Mouse (Mus musculus) lung, embryonic 15.5 days (tissue): ENCODE measurements at regions not wholly inside any gene's neighbourhood (a gene's known extent, or its start where the extent isn't known, plus 50 kb on each side); places are given as distances from the start of the nearest gene placed in this dataset.

Source experiments
- ATAC-seq: fragments of 200-750 bp; cut with Nextera tagmentation; 2 replicates; pipeline ENCODE4 v1.8.0; 2017; ENCODE audit warnings: moderate number of reproducible peaks, borderline replicate concordance; ENCODE audit not compliant: low FRiP score, low TSS enrichment; ENCODE audit errors: extremely low read depth
- H3K27ac ChIP-seq: fragments of 300-500 bp; sonication (generic); 2 replicates; pipeline ENCODE4 v1.5.1; 2015; ENCODE audit warnings: moderate library complexity, mild to moderate bottlenecking, inconsistent platforms
- H3K27me3 ChIP-seq: fragments of 300-500 bp; sonication (generic); 2 replicates; pipeline ENCODE4 v1.6.1; 2015; ENCODE audit warnings: inconsistent platforms
- H3K36me3 ChIP-seq: fragments of 300-500 bp; sonication (generic); 2 replicates; pipeline ENCODE4 v1.6.1; 2015; ENCODE audit warnings: inconsistent platforms
- H3K4me1 ChIP-seq: fragments of 300-500 bp; sonication (generic); 2 replicates; pipeline ENCODE4 v1.6.1; 2015; ENCODE audit warnings: inconsistent platforms
- H3K4me2 ChIP-seq: fragments of 300-500 bp; sonication (generic); 2 replicates; pipeline ENCODE4 v1.6.1; 2015; ENCODE audit warnings: inconsistent platforms, mild to moderate bottlenecking, moderate library complexity
- H3K4me3 ChIP-seq: fragments of 300-500 bp; sonication (generic); 2 replicates; pipeline ENCODE4 v1.5.1; 2015; ENCODE audit warnings: mild to moderate bottlenecking, inconsistent platforms
- H3K9ac ChIP-seq: fragments of 300-500 bp; sonication (generic); 2 replicates; pipeline ENCODE4 v1.6.1; 2015; ENCODE audit warnings: inconsistent platforms
- H3K9me3 ChIP-seq: fragments of 300-500 bp; sonication (generic); 2 replicates; pipeline ENCODE4 v1.6.1; 2016; ENCODE audit warnings: inconsistent platforms
- WGBS: fragments of 180-500 bp; shearing (Covaris S2); methylation state at CpG from one replicate; pipeline ENCODE4 v1.1.7; 2015; 5-methylcytosine and 5-hydroxymethylcytosine counted together

DNA sequence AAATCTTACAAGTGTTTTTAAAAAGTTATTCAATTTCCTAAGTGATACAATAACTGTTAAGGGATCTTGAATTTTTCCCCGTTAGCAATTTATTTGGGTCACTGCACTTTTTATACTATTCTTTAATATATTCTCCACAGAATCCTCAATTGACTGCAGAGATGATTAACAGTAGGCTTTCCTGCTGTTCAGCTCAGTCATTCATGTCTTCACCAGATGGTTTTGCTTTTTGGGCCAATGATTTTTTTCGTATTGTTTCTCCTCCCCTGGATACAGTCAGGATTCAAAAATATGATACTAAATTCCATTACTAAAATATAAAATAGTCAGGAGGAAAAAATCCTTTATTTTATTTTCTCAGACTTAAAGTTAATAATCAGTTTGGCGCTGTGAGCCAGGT, 201.9 kb downstream of the 1700017N19Rik start:
- 81% methylated on average over 3 of the region's 3 CpGs for WGBS
- no peak for ATAC-seq
- H3K4me1 ChIP-seq, result no peaks in the 10 kb centered on the region
- H3K9me3 ChIP-seq, result no peaks in the 10 kb centered on the region
- no peak overlapping the region for H3K9ac ChIP-seq
- no peaks in the 10 kb centered on the region for H3K36me3 ChIP-seq
- no peak overlapping the region for H3K27ac ChIP-seq
- no peaks in the 10 kb centered on the region for H3K27me3 ChIP-seq
- no peak overlapping the region for H3K4me2 ChIP-seq
- no peak overlapping the region for H3K4me3 ChIP-seq

DNA sequence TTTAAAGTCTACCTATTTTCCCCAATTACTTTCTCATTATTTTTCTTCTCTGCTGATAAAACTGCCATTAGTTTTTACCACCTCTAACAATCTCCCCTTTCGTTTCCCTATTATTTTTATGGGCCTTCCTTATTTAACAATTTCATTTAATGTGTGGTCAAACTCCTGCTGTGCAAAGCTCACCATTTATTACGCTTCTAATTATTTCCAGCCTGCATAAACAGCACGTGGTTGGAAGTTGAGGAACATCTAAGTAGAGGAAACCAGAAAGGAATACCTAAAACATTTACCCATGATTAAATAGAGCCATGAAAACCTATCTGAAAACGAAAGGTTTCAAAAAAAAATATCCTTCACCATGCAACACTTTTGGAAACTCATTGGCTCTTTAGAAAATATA, 202.3 kb downstream of the 1700017N19Rik start:
- Histone ChIP-seq H3K4me1 (no peaks in the 10 kb centered on the region), H3K9me3 (no peaks in the 10 kb centered on the region), H3K36me3 (no peaks in the 10 kb centered on the region), H3K27ac (no peak overlapping the region), H3K27me3 (no peaks in the 10 kb centered on the region), H3K4me3 (no peak overlapping the region), H3K4me2 (no peak overlapping the region), H3K9ac (no peak overlapping the region)
- 64% methylated on average over 4 of the region's 4 CpGs for WGBS
- ATAC-seq, result no peak

DNA sequence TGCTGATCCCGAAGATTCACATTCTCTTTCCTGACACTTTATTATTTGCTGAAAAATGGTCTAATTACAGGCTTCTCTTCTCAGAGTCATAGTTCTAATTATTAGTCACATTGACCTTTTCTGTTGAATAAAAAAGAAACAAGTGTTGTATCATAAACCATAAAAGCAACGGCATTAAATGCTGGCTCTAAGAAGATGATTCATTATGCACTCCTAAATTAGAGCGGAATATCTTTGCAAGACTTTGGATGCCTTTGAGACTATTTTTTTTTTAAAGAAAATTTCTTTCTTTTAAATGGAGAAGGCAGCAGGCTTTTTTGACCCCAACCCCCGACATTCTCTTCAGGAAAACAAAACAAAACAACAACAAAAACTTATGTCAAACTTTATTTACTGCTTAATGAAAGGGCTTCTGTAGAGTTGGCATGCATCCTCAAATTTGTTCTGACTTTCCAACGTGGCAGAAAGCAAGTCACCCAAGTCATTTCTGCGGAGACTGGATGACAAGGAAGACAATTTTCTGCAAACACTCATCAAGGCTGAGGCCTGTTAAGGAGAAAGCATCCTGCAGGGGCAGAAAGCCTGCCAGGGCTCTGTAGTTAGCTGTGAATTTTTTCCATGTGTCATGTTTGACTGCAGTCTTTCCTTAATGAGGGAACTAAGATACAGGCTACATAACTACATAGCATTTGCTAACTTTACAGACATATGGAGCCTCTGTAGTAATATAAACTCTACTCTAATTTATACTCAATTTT, 205.1 kb downstream of the 1700017N19Rik start:
- H3K4me3 ChIP-seq, result no peak overlapping the region
- H3K27ac ChIP-seq, result no peak overlapping the region
- H3K9me3 ChIP-seq, result no peaks in the 10 kb centered on the region
- 60% methylated on average over 6 of the region's 6 CpGs for WGBS
- H3K27me3 ChIP-seq, result no peaks in the 10 kb centered on the region
- no peak overlapping the region for H3K4me2 ChIP-seq
- H3K4me1 ChIP-seq, result no peaks in the 10 kb centered on the region
- ATAC-seq, result no peak
- H3K9ac ChIP-seq, result no peak overlapping the region
- H3K36me3 ChIP-seq, result no peaks in the 10 kb centered on the region

DNA sequence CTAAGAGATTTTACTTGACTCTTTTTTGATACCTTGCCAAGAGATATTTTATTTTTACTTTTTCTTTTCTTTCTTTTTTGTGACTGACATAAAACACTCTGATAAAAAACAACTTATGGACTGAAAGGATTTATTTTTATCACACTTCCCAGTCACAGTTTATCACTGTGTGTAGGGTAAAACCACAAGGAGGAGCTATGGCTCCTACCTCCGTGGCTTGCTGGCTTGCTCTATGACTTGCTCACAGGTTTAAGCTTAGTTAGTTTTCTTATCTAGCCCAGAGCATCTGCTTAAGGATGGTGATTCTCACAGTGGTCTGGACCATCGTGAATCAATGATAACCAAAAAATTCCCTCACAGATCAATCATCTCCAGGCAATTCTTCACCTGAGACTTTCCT, 221.4 kb downstream of the 1700017N19Rik start:
- 57% methylated on average over 2 of the region's 2 CpGs for WGBS

DNA sequence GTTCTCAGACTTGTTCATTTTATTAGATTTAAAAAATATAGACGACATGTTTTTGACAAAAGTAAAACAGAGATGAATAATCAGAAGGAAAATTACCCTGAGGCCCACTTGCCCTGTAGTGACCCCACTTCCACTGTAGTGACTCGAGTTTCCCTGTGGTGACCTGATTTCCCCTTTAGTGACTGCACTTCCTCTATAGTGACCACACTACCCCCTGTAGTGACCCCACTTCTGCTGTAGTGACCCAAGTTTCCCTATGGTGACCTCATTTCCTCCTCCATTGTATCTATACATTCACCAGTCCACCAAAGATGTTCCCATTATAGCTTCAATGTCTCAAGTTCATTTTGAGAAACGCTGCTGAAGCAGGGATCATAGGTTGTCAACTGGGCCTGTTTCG, 244.5 kb downstream of the 1700017N19Rik start:
- no peak for ATAC-seq
- Histone ChIP-seq H3K36me3 (no peaks in the 10 kb centered on the region), H3K9me3 (no peaks in the 10 kb centered on the region), H3K4me3 (no peak overlapping the region), H3K27me3 (no peaks in the 10 kb centered on the region), H3K4me1 (no peaks in the 10 kb centered on the region), H3K4me2 (no peak overlapping the region), H3K27ac (no peak overlapping the region), H3K9ac (no peak overlapping the region)
- 66% methylated on average over 4 of the region's 4 CpGs for WGBS

More for the DNA sequence above, 221.4 kb downstream of the 1700017N19Rik start:
- Histone ChIP-seq H3K9me3 (no peaks in the 10 kb centered on the region), H3K36me3 (no peaks in the 10 kb centered on the region), H3K4me1 (no peaks in the 10 kb centered on the region), H3K9ac (no peak overlapping the region), H3K4me2 (no peak overlapping the region), H3K4me3 (no peak overlapping the region), H3K27me3 (no peaks in the 10 kb centered on the region), H3K27ac (no peak overlapping the region)
- no peak for ATAC-seq

DNA sequence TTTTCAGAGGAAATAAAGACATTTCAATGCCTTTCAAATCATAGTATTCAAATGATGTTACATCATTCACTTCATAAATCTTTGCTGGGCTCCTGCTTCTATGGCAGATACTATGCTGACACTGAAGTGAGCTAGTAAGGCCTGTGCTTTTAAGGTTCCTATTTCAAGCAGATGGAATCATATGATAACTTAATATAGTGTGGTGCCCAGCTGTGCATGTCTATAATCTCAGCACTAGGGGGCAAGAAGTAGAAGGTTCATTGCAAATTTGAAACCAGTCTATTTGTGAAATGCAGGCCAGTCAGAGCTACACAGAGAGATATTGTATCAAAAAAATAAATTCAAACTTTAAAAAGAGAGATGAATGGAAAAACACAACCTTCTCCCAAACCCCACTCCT, 262.9 kb downstream of the 1700017N19Rik start:
- Histone ChIP-seq H3K9me3 (no peaks in the 10 kb centered on the region), H3K4me1 (no peaks in the 10 kb centered on the region), H3K9ac (no peak overlapping the region), H3K36me3 (no peaks in the 10 kb centered on the region), H3K27ac (no peak overlapping the region), H3K4me3 (no peak overlapping the region), H3K27me3 (no peaks in the 10 kb centered on the region), H3K4me2 (no peak overlapping the region)
- no peak for ATAC-seq

DNA sequence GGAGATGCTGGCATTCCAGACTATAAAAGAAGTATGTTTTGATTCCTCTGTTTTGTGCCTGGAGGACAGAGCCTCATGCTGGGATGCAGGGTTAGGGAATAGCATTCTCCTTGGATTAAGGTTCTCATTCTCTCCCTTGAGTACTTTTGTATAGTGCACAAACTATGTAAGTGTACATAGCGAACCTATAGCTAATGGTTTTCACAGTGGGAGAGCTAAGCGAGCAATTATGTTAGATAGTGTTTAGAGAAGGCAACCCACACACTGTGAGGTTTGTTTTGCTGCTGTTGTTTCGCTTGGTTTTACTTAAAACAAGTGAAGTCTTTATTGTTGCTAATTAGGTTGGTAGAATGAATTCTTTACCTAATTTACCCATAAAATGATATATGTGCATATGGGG, 266.2 kb downstream of the 1700017N19Rik start:
- no peaks in the 10 kb centered on the region for H3K4me1 ChIP-seq
- H3K4me2 ChIP-seq, result no peak overlapping the region
- ATAC-seq, result no peak
- no peak overlapping the region for H3K4me3 ChIP-seq
- no peak overlapping the region for H3K9ac ChIP-seq
- no peak overlapping the region for H3K27ac ChIP-seq
- no peaks in the 10 kb centered on the region for H3K27me3 ChIP-seq
- WGBS, result 72% methylated on average over 3 of the region's 3 CpGs
- H3K9me3 ChIP-seq, result no peaks in the 10 kb centered on the region
- no peaks in the 10 kb centered on the region for H3K36me3 ChIP-seq

DNA sequence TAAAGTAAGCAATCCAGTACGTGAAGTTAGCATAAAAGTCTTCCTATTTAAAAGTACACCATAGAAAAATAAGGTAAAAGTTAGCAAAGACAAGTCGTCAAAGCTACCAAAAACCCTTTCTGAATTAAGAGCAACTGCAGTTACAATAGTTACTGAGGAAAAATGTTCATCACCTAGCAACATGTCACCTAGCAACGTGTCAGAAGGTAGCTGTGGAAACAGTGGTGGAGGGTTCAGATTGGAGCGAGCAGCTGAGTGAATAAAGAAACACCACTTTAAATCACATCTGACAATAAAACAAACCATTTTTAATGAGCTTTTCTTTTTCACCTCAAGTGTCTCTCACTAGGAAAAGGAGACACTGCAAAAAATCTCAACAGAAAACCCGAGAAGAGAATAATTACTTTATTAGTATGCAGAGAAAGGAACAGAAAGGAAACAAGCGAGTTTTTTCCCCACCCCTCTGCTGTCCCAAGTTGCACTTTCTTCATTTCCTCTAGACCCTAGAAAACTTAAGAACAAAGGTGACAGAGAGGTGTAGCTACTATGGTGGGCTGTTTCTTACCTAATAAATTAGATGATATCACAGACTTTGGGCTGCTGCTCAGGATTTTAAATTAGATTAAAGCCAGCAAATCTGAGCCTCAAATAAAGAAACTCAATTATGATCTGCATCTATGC, 275.4 kb downstream of the 1700017N19Rik start:
- 35% methylated on average over 6 of the region's 6 CpGs for WGBS
- no peak for ATAC-seq
- no peaks in the 10 kb centered on the region for H3K36me3 ChIP-seq
- no peak overlapping the region for H3K9ac ChIP-seq
- no peak overlapping the region for H3K4me2 ChIP-seq
- H3K4me1 ChIP-seq, result no peaks in the 10 kb centered on the region
- H3K4me3 ChIP-seq, result no peak overlapping the region
- H3K9me3 ChIP-seq, result no peaks in the 10 kb centered on the region
- H3K27me3 ChIP-seq, result no peaks in the 10 kb centered on the region
- H3K27ac ChIP-seq, result no peak overlapping the region

DNA sequence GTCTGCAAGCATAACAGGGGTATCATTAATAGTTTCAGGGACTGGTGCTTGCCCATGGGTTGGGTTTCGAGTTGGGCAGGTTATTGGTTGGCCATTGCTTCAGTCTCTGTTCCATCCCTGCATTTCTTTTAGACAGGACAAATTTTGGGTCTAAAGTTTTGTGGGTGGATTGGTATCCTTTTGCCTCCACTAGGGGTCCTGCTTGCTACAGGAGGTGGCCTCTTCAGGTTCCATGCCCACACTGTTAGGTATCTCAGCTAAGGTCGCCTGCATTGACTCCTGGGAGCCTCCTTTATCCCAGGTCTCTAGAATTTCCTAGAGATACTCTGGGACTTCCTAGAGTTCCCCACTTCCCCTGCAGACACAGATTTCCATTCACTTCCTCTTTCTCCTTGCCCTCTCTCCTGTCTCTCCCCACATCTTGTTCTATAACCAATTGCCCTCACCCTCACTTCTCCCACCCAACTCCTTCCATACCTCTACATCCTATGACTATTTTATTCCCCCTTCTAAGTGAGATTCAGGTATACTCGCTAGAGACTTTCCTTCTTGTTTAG, 278.2 kb downstream of the 1700017N19Rik start:
- no peak overlapping the region for H3K9ac ChIP-seq
- no peaks in the 10 kb centered on the region for H3K4me1 ChIP-seq
- H3K27me3 ChIP-seq, result no peaks in the 10 kb centered on the region
- no peak for ATAC-seq
- no peaks in the 10 kb centered on the region for H3K9me3 ChIP-seq
- 36% methylated on average over 3 of the region's 3 CpGs for WGBS
- no peak overlapping the region for H3K4me3 ChIP-seq
- H3K4me2 ChIP-seq, result no peak overlapping the region
- H3K36me3 ChIP-seq, result no peaks in the 10 kb centered on the region
- H3K27ac ChIP-seq, result no peak overlapping the region

DNA sequence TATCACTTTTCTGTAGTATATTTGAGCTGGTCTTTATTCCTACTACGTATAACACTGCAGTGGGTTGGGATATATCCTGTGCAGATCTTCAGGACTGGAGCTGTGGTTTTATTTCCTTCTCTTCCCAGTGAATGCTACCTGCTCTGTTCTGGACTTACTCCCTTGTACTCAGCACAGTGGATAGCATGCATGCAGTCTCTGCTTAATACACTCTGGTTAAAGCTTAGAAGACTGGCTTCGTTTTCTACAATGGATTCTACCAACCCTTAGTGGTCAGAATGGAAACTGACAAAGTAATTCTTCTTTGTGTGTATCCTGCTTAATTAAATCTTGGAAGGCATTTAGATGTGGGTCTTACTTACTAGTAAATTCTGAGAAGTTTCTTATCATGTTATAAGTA, 292.3 kb downstream of the 1700017N19Rik start:
- 74% methylated on average over 2 of the region's 2 CpGs for WGBS
- Histone ChIP-seq H3K27ac (no peak overlapping the region), H3K27me3 (no peaks in the 10 kb centered on the region), H3K4me1 (no peaks in the 10 kb centered on the region), H3K4me2 (no peak overlapping the region), H3K9ac (no peak overlapping the region), H3K4me3 (no peak overlapping the region), H3K9me3 (no peaks in the 10 kb centered on the region), H3K36me3 (no peaks in the 10 kb centered on the region)
- ATAC-seq, result no peak

DNA sequence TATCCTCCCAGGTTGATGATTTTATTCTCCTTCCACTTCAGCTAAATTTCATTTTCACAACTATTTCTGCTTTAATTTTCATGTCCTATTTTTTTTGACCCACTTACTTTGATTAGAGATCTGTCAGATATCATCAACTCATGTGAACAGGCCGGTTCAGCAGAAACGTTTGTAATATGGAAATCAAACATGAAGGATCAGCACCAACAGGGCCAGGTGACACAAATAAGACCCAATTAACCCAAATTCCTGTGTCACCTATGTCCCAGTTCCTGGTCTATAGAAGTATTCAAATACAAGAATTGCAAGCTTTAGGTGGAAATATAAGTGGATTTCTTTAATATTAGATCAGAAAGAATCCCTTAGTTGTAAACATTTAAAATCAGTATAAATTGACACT, 332.7 kb downstream of the 1700017N19Rik start:
- Histone ChIP-seq H3K4me3 (no peak overlapping the region), H3K36me3 (no peaks in the 10 kb centered on the region), H3K27me3 (no peaks in the 10 kb centered on the region), H3K4me1 (no peaks in the 10 kb centered on the region), H3K4me2 (no peak overlapping the region), H3K27ac (no peak overlapping the region), H3K9ac (no peak overlapping the region), H3K9me3 (no peaks in the 10 kb centered on the region)
- no peak for ATAC-seq
- WGBS, result 73% methylated on average over 2 of the region's 2 CpGs

DNA sequence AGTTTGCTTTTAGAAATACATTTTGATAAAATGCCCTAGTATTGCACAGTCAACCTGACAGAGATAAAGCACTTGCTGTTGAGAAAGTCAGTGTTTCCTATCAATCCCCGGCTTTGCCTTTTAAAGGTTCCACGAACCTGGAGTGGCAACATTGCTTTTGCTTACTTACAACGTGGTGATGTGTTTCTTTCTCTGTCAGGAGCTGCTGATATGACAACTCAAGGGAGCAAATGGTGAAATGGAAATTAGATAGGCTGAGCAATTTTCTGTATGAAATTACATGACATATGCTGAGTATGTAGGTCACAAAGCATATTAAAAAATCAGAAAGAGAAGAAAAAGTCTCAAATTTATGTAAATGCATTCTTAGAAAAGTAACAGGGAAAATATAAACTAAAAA, 336.8 kb downstream of the 1700017N19Rik start:
- Histone ChIP-seq H3K4me2 (no peak overlapping the region), H3K27ac (no peak overlapping the region), H3K9me3 (no peaks in the 10 kb centered on the region), H3K36me3 (no peaks in the 10 kb centered on the region), H3K9ac (no peak overlapping the region), H3K4me3 (no peak overlapping the region), H3K4me1 (no peaks in the 10 kb centered on the region), H3K27me3 (no peaks in the 10 kb centered on the region)
- WGBS, result 50% methylated on average over 3 of the region's 3 CpGs
- ATAC-seq, result no peak
